Mouse (Mus musculus) CH12.LX (cell line): ENCODE data around the gene Cwf19l1. TPM values are rescaled to one million over a fixed set of nuclear protein-coding genes. Genes with fewer than 3 reads are reported as not detected.
A peak's percentile ranks its signal among the peaks of the same experiment; 100 is the strongest.

ENCODE experiments used
- DNase-seq: peaks from one replicate; pipeline ENCODE4 v3.0.0-alpha.2; 2013; ENCODE audit errors: extremely low read depth
- H3K27ac ChIP-seq: 2 replicates; pipeline ENCODE4 v1.5.1; 2012; ENCODE audit warnings: low read depth, mild to moderate bottlenecking, control low read depth, moderate library complexity; ENCODE audit not compliant: insufficient read depth
- H3K27me3 ChIP-seq: replicated peaks from 2 replicates; pipeline ENCODE3; 2012; ENCODE audit warnings: inconsistent platforms
- H3K36me3 ChIP-seq, 2 experiments: replicated peaks in 1 of 2; 2 replicates each; pipeline versions ENCODE3 to v1.6.1; 2012; ENCODE audit warnings: inconsistent platforms in 1 of 2, low read length in 1 of 2, mild to moderate bottlenecking in 1 of 2, mixed read lengths in 1 of 2, moderate library complexity in 1 of 2; ENCODE audit not compliant: control insufficient read depth in 1 of 2, insufficient read depth in 1 of 2
- H3K4me1 ChIP-seq, 2 experiments: 2 replicates each; pipeline ENCODE4 v1.6.1; 2012; ENCODE audit warnings: inconsistent platforms in 1 of 2, moderate library complexity in 1 of 2; ENCODE audit not compliant: insufficient read depth in 2 of 2, control insufficient read depth in 1 of 2
- H3K4me2 ChIP-seq: 2 replicates; pipeline ENCODE4 v1.6.1; 2012; ENCODE audit warnings: low read depth, mild to moderate bottlenecking, control low read depth; ENCODE audit not compliant: poor library complexity, insufficient read depth, severe bottlenecking
- H3K4me3 ChIP-seq, 3 experiments: fragments of 150-350 bp in 1 of 3; sonication (generic) in 1 of 3; replicated peaks in 1 of 3; 2 replicates each; pipeline versions ENCODE3 to v1.5.1; 2011 to 2012; ENCODE audit warnings: low read depth in 2 of 3, low read length in 2 of 3, mild to moderate bottlenecking in 2 of 3, moderate library complexity in 2 of 3, control low read depth in 1 of 3, improper control_type of control experiment in 1 of 3, inconsistent platforms in 1 of 3, mixed read lengths in 1 of 3; ENCODE audit not compliant: poor library complexity in 1 of 3
- H3K79me2 ChIP-seq: replicated peaks from 2 replicates; pipeline ENCODE4 v1.6.1; 2012; ENCODE audit warnings: mild to moderate bottlenecking, moderate library complexity; ENCODE audit not compliant: control insufficient read depth, poor library complexity, insufficient read depth, severe bottlenecking; ENCODE audit errors: extremely low read depth
- H3K9ac ChIP-seq: 2 replicates; pipeline ENCODE4 v1.6.1; 2012; ENCODE audit warnings: low read depth, mild to moderate bottlenecking, control low read depth, moderate library complexity; ENCODE audit not compliant: insufficient read depth
- H3K9me3 ChIP-seq: replicated peaks from 2 replicates; pipeline ENCODE3; 2012; ENCODE audit warnings: low read length, inconsistent platforms, mixed read lengths
- BHLHE40 ChIP-seq: IDR thresholded peaks from 2 replicates; pipeline ENCODE4 v1.6.1; 2011; ENCODE audit warnings: mild to moderate bottlenecking, low read depth, low read length, improper control_type of control experiment
- CHD1 ChIP-seq: IDR thresholded peaks from 2 replicates; pipeline ENCODE4 v1.6.1; 2012; ENCODE audit warnings: low read depth, low read length, improper control_type of control experiment, inconsistent platforms
- CHD2 ChIP-seq: IDR thresholded peaks from 2 replicates; pipeline ENCODE4 v1.6.1; 2011; ENCODE audit warnings: low read length, improper control_type of control experiment
- CTCF ChIP-seq, 2 experiments: IDR thresholded peaks in 1 of 2; conservative IDR thresholded peaks in 1 of 2; 2 replicates each; pipeline ENCODE4 v1.5.1; 2011 to 2012; ENCODE audit warnings: low read depth in 2 of 2, low read length in 2 of 2, improper control_type of control experiment in 1 of 2, inconsistent platforms in 1 of 2, mild to moderate bottlenecking in 1 of 2, moderate library complexity in 1 of 2
- ELF1 ChIP-seq: IDR thresholded peaks from 2 replicates; pipeline ENCODE4 v1.6.1; 2014; ENCODE audit warnings: low read depth, mild to moderate bottlenecking, inconsistent platforms, low read length, improper control_type of control experiment
- IRF4 ChIP-seq: IDR thresholded peaks from 2 replicates; pipeline ENCODE4 v1.6.1; 2014; ENCODE audit warnings: low read depth, mild to moderate bottlenecking, inconsistent platforms, low read length, improper control_type of control experiment
- JUN ChIP-seq: IDR thresholded peaks from 2 replicates; pipeline ENCODE4 v1.6.1; 2011; ENCODE audit warnings: low read depth, mild to moderate bottlenecking, low read length, improper control_type of control experiment, moderate library complexity; ENCODE audit not compliant: insufficient read depth
- KAT2A ChIP-seq: IDR thresholded peaks from 2 replicates; pipeline ENCODE4 v1.6.1; 2012; ENCODE audit warnings: low read length, improper control_type of control experiment, inconsistent platforms; ENCODE audit not compliant: insufficient replicate concordance
- MAFK ChIP-seq: IDR thresholded peaks from 2 replicates; pipeline ENCODE4 v1.6.1; 2011; ENCODE audit warnings: low read length, improper control_type of control experiment; ENCODE audit not compliant: insufficient replicate concordance
- MAX ChIP-seq: IDR thresholded peaks from 2 replicates; pipeline ENCODE4 v1.6.1; 2011; ENCODE audit warnings: low read length, improper control_type of control experiment
- MYC ChIP-seq: IDR thresholded peaks from 2 replicates; pipeline ENCODE4 v1.6.1; 2011; ENCODE audit warnings: low read depth, mild to moderate bottlenecking, improper control_type of control experiment, low read length
- NELFE ChIP-seq: IDR thresholded peaks from 2 replicates; pipeline ENCODE4 v1.6.1; 2011; ENCODE audit warnings: low read depth, low read length, improper control_type of control experiment
- NRF1 ChIP-seq: IDR thresholded peaks from 2 replicates; pipeline ENCODE4 v1.6.1; 2014; ENCODE audit warnings: low read depth, mild to moderate bottlenecking, inconsistent platforms, low read length, improper control_type of control experiment, moderate library complexity
- PAX5 ChIP-seq: IDR thresholded peaks from 2 replicates; pipeline ENCODE4 v1.6.1; 2012; ENCODE audit warnings: low read length, inconsistent platforms, mixed read lengths
- POLR2A ChIP-seq: IDR thresholded peaks from 2 replicates; pipeline ENCODE4 v1.6.1; 2011; ENCODE audit warnings: low read depth, mild to moderate bottlenecking, improper control_type of control experiment, low read length
- RAD21 ChIP-seq: IDR thresholded peaks from 2 replicates; pipeline ENCODE4 v1.6.1; 2011; ENCODE audit warnings: low read depth, mild to moderate bottlenecking, low read length, improper control_type of control experiment, moderate library complexity
- SIN3A ChIP-seq: IDR thresholded peaks from 2 replicates; pipeline ENCODE4 v1.6.1; 2012; ENCODE audit warnings: low read length, improper control_type of control experiment, inconsistent platforms
- SMC3 ChIP-seq: IDR thresholded peaks from 2 replicates; pipeline ENCODE4 v1.6.1; 2011; ENCODE audit warnings: low read depth, low read length, improper control_type of control experiment
- TBP ChIP-seq: conservative IDR thresholded peaks from 2 replicates; pipeline ENCODE4 v1.6.1; 2011; ENCODE audit warnings: low read depth, low read length, improper control_type of control experiment
- TCF12 ChIP-seq: IDR thresholded peaks from 2 replicates; pipeline ENCODE4 v1.6.1; 2014; ENCODE audit warnings: low read depth, mild to moderate bottlenecking, inconsistent platforms, low read length, improper control_type of control experiment
- UBTF ChIP-seq: IDR thresholded peaks from 2 replicates; pipeline ENCODE4 v1.6.1; 2012; ENCODE audit warnings: low read depth, mild to moderate bottlenecking, inconsistent platforms, low read length, improper control_type of control experiment, moderate library complexity
- USF1 ChIP-seq: IDR thresholded peaks from 2 replicates; pipeline ENCODE4 v1.6.1; 2014; ENCODE audit warnings: low read depth, mild to moderate bottlenecking, inconsistent platforms, low read length, improper control_type of control experiment
- USF2 ChIP-seq: conservative IDR thresholded peaks from 2 replicates; pipeline ENCODE4 v1.6.1; 2011; ENCODE audit warnings: low read depth, low read length, improper control_type of control experiment
- ZKSCAN1 ChIP-seq: IDR thresholded peaks from 2 replicates; pipeline ENCODE4 v1.6.1; 2012; ENCODE audit warnings: low read depth, inconsistent platforms, low read length, improper control_type of control experiment, borderline replicate concordance
- ZMIZ1 ChIP-seq: IDR thresholded peaks from 2 replicates; pipeline ENCODE4 v1.6.1; 2012; ENCODE audit warnings: low read depth, mild to moderate bottlenecking, inconsistent platforms, low read length, improper control_type of control experiment
- ZNF384 ChIP-seq: IDR thresholded peaks from 2 replicates; pipeline ENCODE4 v1.6.1; 2012; ENCODE audit warnings: low read depth, low read length, improper control_type of control experiment, inconsistent platforms
- dilution Hi-C: fragments of 300-500 bp; cut with MboI; formaldehyde crosslinking; loops from 2 replicates; pipeline ENCODE4 v1.14.3; 2020; ENCODE audit warnings: low sequenced_read_pairs; ENCODE audit not compliant: extremely low pct_unique_long_range_greater_than_20kb, extremely low pct_ligation_motif_present
- in situ Hi-C: fragments of 300-500 bp; cut with MboI; formaldehyde crosslinking; loops from 3 replicates; pipeline ENCODE4 v1.14.3; 2019; ENCODE audit warnings: low sequenced_read_pairs, low pct_ligation_motif_present, low pct_unique_long_range_greater_than_20kb, mixed read lengths
- polyA plus RNA-seq: library from polyadenylated mRNA; unstranded; fragments of >175 nt; gene quantifications from 2 replicates; pipeline ENCODE4 v1.2.1, GENCODE M21; 2012; ENCODE audit warnings: low read depth; ENCODE audit not compliant: insufficient read length
- total RNA-seq, 2 experiments: library from RNA; depleted of rRNA; stranded (reverse); fragments of 300-350 nt in 1 of 2; fragments of >200 nt in 1 of 2; gene quantifications; 2 replicates each; pipeline ENCODE4 v1.2.3; 2012 to 2014

Cwf19l1 gene
- total and polyA plus RNA-seq, 3 experiments = 11.0 to 45.9 (median 30.4) TPM

GRCm38 (mm10) chr19:44174835-44175234 lies 39.2 kb upstream of the Cwf19l1 start (continued):
- TF ChIP-seq CHD2 = no peak
- no peak for TF ChIP-seq MYC
- TF ChIP-seq, all 38 proteins: peak for 0

- Histone ChIP-seq H3K36me3 (no peaks in the 10 kb centered on the region), H3K4me1 (no peaks in the 10 kb centered on the region), H3K27ac (no peak overlapping the region), H3K27me3 (no peaks in the 10 kb centered on the region), H3K4me3 (no peak overlapping the region), H3K79me2 (no peaks in the 10 kb centered on the region), H3K9me3 (no peaks in the 10 kb centered on the region), H3K9ac (no peak overlapping the region), H3K4me2 (no peak overlapping the region)
- dilution Hi-C loops (no loop called here), in situ Hi-C loops (no loop called here)
- TF ChIP-seq MAFK = no peak
- peak; percentile 71 for TF ChIP-seq SMC3
- peak; percentile 86 to 92 for TF ChIP-seq CTCF (conservative IDR thresholded peaks at IDR 0.05 in 1 of 2, IDR thresholded peaks at IDR 0.05 in 1 of 2; ENCODE audit: low read depth in 2 of 2, low read length in 2 of 2)
- TF ChIP-seq UBTF = no peak
- TF ChIP-seq IRF4 = no peak
- no peak for TF ChIP-seq ELF1
- no peak for TF ChIP-seq TCF12
- TF ChIP-seq RAD21 = peak; percentile 82
- TF ChIP-seq ZNF384 = no peak
- DNase-seq = peak; percentile 35
These were observed 25.8 kb upstream of the Cwf19l1 start for GRCm38 (mm10) chr19:44161515-44161914.

GRCm38 (mm10) chr19:44159386-44159785 lies 23.7 kb upstream of the Cwf19l1 start:
- in situ Hi-C loops = no loop called here
- no peaks in the 10 kb centered on the region for H3K9me3 ChIP-seq
- H3K4me2 ChIP-seq = no peak overlapping the region
- H3K79me2 ChIP-seq = no peaks in the 10 kb centered on the region
- DNase-seq = no peak
- H3K27me3 ChIP-seq = peaks cover 5% of the 10 kb centered on the region
- TF ChIP-seq MAFK (no peak), CHD1 (no peak)
- TF ChIP-seq, all 38 proteins: peak for 0
- dilution Hi-C loops = no loop called here
- Histone ChIP-seq H3K27ac (no peak overlapping the region), H3K4me3 (no peak overlapping the region), H3K36me3 (no peaks in the 10 kb centered on the region), H3K4me1 (no peaks in the 10 kb centered on the region), H3K9ac (no peak overlapping the region)

- DNase-seq = no peak
- dilution Hi-C loops = no loop called here
- peaks cover 14% of the 10 kb centered on the region for H3K27me3 ChIP-seq
- TF ChIP-seq JUN (no peak), NRF1 (no peak), KAT2A (no peak), POLR2A (no peak), ZMIZ1 (no peak), CTCF (conservative IDR thresholded peaks at IDR 0.05 in 1 of 2, IDR thresholded peaks at IDR 0.05 in 1 of 2; ENCODE audit: low read depth in 2 of 2, low read length in 2 of 2) (no peak), ZKSCAN1 (no peak), SIN3A (no peak), UBTF (no peak), USF2 (no peak), PAX5 (no peak), TBP (no peak), NELFE (no peak), MAFK (no peak), BHLHE40 (no peak), MAX (no peak), USF1 (no peak)
These were observed 21.3 kb upstream of the Cwf19l1 start for GRCm38 (mm10) chr19:44157005-44157404.

More at GRCm38 (mm10) chr19:44157005-44157404, 21.3 kb upstream of the Cwf19l1 start:
- H3K9ac ChIP-seq = no peak overlapping the region
- in situ Hi-C loops = no loop called here
- no peak overlapping the region for H3K27ac ChIP-seq
- no peaks in the 10 kb centered on the region for H3K79me2 ChIP-seq
- no peaks in the 10 kb centered on the region for H3K9me3 ChIP-seq
- no peaks in the 10 kb centered on the region for H3K36me3 ChIP-seq
- H3K4me1 ChIP-seq = no peaks in the 10 kb centered on the region
- H3K4me2 ChIP-seq = no peak overlapping the region
- no peak overlapping the region for H3K4me3 ChIP-seq
